Mouse (Mus musculus) frontal cortex, adult (tissue): ENCODE results near the gene Prokr2.
"Not testable (repeated sequence)": the region's sequence is repeated elsewhere in the genome, so short reads cannot be mapped to it uniquely, and the experiment has no call there.

Experiments used
- ATAC-seq: cut with Nextera tagmentation; 2 replicates; pipeline ENCODE4 v1.9.2; 2017; ENCODE audit warnings: mild to moderate bottlenecking, moderate library complexity, mixed read lengths; ENCODE audit not compliant: low TSS enrichment

The Prokr2 gene

DNA sequence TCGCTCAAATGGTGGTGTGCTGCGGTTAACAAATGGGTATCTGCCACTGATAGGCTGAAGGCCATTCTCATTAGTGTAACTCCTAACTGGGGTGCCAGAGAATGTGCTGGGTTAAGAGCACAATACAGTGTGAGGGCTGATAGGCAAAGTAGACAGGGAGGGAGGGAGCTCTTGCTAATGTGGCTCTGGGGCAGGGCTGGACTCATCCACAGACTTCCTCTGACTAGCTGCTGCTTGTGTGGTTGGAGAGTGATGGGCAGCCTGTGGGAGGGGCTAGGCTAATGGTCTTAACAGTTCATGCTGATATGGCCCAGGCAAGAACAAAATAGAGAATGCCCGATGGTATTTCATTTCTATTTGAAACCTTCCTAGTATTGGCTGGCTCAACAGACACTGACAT is 44.0 kb downstream of the Prokr2 start:
- ATAC-seq: no peak

DNA sequence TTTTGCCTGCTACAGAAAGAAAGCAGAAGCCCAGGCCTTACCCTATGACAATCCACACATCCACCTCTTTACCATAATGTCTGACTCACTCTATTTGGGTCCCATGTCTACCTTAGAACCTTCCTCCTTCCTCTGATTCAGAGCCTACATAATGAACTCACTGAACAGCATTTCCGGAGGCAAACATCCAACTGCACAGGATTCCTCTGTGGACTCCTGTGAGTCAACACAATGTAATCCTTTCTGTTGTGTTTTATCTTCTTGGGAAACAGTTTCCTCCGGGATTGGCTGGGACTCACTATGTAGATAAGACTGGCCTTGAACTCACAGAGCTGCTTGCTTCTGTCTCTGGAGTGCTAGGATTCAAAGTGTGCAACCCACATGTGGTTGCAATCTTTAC is 44.9 kb downstream of the Prokr2 start:
- no peak for ATAC-seq

DNA sequence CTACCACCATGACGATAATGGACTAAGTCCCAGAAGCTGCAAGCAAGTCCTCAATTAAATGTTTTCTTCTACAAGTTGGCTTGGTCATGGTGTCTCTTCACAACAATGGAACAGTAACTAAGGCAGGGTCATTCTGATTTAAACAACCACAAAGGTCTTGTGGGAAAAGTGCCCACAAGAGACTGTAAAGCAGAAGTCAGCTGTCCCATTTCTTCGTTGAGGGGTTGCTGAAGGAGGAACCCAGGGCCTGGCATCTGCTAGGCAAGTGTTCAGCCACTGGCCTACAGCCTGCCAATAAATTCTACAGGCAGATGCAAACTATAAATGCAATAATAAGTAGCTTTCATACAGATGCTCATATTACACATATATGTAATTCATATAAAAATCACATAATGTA is 48.0 kb downstream of the Prokr2 start:
- ATAC-seq: no peak

DNA sequence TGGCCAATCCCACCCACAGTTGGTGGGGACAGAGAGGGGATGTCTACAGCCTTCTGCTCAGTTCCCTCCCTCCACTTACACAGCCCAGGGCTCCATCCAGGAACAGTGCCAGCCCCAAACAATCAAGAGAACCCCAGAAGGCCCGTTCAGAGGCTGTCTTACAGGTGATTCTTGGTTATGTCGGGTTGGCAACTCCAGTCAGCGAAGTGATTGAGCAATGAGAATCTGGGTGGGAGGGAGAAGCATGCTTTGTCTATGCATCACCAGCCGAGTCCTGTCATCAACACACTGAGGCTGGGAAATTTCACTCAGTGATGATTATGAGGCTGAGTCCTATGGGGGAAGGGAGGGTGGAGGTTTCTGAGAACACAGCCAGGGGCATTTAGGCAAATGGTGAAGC is 61.7 kb downstream of the Prokr2 start:
- ATAC-seq: no peak

DNA sequence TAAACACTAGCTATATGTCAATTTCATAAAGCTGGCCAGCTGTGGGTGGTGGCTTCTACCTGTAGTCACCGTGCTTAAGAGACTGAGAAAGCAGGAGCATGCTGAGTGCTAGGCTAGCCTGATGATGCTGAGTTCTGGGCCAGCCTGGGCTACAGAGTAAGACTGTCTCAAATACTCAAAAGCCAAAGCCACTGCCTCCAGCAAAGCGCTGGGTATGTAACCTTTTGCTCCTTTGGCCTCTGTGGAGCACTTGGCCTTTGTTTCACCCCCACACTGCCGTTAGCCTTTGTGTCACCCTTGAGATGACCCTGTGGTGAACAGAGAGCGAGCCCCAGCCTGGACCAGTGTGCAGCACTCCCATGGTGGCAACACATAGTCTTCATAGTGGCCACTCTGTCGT is 64.7 kb downstream of the Prokr2 start:
- ATAC-seq: no peak

DNA sequence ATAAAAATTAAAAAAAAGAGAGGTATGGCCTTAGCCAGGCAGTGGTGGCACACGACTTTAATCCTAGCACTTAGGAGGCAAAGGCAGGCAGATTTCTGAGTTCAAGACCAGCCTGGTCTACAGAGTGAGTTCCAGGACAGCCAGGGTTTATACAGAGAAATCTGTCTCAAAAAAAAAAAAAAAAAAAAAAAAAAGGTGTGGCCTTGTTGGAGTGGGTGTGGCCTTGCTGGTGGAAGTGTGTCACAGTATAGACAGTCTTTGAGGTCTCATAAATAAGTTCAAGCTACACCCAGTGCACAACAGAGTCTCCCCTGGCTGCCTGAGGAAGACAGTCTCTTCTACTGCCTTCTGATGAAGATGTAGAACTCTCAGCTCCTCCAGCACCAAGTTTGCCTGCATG is 68.1 kb downstream of the Prokr2 start:
- ATAC-seq: no peak

DNA sequence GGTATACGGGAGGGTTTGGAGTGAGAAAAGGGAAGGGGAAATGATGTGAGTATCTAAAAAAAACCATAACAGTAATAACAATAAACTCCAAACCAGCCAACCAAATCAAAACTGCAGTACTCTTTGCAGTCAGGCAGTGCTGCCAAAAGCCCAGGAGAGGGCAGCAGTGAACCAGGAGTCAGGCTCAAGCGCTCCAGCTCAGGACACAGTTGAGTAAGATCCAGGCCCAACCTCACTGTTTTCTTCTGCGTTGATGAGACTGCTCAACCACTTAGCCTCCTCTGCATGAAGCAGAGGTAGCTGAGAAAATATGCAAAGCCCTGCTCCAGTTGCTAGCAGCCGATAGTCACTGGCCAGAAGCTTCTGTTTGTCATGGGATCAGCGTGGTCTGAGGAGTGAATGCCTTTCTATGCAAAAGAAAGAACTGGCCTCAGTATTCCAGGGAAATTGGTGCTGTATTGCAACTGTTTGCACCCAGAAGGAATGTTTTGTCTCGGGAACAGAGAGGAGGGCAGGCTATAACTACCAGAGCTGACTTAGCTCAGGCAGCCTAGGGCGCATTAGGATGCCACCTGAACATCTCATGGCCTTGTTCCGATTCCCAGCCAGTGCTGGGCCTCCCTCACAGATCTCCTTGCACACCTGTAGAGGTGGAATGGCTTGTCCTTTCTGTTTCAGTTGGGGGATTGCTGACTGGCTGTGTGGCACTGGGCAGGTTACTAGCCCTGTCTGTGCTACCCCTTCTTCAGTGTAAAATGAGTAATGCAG is 69.0 kb downstream of the Prokr2 start:
- peak; percentile 98 for ATAC-seq

DNA sequence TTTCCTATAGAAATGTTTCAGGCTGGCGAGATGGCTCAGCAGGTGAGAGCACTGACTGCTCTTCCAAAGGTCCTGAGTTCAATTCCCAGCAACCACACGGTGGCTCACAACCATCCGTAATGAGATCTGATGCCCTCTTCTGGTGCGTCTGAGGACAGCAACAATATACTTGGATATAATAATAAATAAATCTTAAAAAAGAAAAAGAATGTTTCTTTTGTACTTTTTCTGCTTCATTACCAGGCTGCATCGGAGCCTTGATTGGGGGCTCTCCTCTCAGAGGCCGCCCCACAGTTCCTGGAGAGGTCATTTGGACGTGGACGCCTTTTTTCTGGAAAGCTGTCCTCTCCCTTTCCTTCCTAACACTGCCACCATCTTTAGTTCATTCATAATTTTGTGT is 71.2 kb downstream of the Prokr2 start:
- ATAC-seq: not testable (repeated sequence)

DNA sequence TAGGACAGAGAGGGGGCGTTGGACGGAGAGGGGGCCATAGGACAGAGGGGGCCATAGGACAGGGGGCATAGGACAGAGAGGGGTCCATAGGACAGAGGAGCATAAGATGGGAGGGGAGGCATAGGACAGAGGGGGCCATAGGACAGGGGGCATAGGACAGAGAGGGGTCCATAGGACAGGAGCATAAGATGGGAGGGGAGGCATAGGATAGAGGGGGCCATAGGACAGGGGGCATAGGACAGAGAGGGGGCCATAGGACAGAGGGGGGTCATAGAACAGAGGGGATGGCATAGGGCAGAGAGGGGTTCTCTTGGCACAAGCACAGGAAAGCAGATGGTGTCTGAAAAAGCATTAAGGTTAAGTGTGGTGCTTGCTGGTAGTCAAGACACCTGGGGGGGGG is 71.7 kb downstream of the Prokr2 start:
- no peak for ATAC-seq

DNA sequence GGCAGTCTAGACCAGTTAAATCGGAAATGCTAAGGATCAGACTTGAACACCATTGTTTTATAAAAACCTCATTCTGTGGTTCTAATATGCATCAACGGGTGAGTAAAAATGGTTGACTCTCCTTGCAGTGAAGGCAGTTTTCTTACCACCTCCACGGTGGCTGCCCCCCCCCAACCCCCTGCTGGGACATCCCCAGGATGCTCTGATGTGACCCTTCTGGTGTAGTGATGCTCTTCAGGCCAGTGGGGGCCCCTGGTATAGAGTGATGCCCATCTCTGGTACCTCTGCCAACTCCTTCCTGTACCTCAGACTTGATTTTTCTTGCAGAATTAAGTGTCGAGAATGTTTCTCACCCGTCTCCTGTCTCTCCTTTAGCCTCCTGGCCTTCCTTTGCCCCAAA is 72.6 kb downstream of the Prokr2 start:
- no peak for ATAC-seq

DNA sequence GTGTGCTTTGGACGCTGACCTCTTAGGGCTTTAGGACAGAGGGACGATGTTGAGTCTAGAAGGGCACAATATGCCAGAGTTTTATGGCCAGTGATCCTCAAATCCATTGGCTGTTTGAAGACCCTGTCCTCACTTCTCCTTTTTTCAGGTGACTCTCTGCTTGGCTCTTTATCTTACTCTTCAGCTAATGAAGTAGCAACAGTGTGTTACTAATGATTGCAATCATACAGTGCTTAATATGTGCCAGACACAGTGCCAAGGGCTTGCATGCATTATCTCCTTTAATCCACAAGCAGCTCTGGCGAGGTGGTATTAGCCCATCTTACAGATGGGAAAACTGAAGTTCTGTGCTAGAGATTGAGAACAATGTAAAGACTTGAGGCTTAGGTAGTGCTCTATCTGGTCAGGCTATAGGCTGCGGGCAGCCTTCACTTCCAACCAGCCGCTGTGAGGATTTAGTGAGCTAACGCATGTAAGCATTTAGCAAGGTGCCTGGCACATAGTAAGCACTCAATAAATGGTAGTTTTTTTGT is 75.8 kb downstream of the Prokr2 start:
- ATAC-seq: no peak

DNA sequence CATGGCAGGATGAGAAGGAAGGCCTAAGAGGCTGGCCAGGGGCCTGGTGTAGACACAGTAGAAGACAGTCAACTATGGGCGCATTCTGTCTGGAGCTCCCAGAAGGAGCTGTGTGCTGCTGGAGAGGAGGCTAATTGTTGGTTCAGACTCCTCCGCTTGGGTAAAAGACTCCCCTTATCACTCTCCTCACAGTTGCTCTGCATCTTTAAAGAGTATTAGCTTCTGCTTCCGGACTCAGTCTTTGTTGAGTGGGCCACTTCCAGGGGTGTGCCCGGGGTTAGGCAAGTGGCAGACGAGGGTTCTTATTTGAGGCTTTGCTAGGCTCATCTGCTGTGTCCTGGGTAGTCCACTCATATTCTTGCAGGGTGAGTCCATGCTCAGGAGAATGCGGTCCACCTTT is 76.4 kb downstream of the Prokr2 start:
- ATAC-seq: no peak

DNA sequence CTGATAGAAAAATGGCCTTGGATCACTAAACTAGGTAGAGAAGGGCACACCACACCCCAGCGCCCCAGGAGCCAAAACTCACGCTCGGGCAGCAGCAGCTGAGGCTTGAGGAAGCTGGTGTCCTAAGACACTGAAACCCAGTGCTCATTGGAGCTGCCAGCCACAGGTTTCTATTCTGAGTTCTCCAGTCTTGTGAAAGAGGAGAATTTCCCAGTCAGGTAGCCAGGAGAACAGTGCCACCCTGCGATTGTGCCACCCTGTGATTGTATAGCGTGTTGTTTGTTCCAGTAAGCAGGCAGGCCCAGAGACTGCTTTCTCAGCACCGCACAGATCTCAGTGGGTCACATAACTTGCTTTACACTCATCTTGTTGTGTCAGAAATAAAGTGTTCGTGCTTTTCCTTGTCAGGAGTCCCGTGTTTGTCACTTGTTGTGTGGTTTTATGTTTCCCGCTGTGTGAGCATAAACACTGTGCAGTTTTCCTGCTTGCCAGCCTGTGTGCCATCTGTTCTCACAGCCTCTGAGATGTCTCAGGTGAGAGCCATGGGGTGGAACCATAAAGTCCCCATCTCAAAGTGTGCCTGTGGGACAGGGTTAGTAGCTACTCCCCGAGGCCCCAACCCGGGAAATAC is 77.9 kb downstream of the Prokr2 start:
- no peak for ATAC-seq

DNA sequence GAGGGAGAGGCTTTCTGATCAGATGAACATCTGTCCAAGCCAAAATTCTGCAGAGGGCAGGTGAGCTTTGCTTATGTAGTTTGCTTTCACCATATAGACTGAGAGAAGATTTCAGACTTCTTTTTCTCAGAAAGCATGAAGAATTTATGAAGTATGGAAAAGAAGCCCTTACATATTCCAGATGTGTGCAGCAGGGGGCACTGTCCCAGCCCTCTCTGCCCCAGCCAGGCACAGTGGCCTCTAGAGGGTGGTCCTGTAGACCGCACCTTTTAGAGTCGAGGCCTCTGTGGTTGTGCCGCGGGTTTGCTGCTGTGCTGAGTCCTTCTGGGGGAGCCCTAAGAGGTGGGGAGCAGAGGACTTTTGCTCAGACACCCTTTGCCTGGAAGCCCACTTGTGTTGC is 79.3 kb downstream of the Prokr2 start:
- no peak; the same call in 1 of the 2 replicates for ATAC-seq

DNA sequence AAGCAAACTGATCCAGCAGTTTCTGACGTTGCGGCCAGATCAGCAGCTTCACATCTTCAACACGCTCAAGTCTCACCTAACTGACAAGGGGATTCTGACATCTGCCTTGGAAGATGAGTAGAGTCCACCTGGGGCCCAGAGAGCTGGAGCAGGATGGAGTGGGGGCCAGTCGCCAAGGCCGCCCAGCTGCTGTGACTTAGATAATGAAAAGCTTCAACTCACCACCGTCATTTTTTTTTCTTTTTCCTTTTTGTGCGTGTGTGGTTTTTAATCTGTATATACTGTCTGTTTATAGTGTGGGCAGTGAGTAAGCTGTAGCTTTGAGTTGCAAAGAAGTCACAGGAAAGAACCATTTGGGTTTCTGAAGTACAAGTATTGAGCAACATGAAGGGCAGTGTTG is 80.1 kb downstream of the Prokr2 start:
- no peak for ATAC-seq

DNA sequence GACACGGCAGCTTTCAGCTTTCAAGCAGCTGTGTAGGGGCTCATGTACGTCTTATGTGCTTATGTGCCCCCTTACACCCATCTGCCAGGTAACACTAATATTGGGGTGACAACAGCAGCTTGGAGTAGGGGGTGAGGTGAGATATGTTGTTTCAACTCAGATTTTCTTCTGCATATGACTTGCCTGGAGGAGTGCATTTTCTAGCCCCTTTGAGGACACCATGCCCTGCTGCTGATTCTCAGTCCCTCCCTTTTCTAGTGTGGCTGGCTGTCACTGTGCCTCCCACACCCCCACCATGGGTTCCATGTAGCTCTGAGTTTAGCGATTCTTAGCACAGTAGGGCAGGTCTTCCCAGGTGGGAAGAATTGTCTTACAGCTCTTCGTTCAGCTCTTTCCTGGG is 83.8 kb downstream of the Prokr2 start:
- ATAC-seq: no peak

DNA sequence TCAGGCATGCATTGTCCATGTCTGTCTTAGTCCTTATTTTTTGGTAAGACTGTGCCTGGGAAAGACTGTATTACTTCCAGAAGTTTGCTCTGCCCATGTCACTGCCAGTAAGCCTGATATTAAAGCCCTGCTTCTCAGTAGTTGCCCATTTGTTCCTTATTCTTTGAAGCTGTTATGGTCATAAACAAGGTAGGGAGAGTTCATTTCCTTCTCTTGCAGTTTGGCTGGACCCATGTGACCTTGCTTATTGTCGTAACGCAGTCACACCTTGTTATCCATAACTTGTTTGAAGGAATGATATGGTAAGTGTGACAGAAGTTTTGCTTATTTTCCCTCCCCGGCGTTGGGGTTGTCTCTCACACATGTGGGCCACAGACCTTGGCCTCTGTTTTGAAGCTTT is 87.0 kb downstream of the Prokr2 start:
- no peak for ATAC-seq

DNA sequence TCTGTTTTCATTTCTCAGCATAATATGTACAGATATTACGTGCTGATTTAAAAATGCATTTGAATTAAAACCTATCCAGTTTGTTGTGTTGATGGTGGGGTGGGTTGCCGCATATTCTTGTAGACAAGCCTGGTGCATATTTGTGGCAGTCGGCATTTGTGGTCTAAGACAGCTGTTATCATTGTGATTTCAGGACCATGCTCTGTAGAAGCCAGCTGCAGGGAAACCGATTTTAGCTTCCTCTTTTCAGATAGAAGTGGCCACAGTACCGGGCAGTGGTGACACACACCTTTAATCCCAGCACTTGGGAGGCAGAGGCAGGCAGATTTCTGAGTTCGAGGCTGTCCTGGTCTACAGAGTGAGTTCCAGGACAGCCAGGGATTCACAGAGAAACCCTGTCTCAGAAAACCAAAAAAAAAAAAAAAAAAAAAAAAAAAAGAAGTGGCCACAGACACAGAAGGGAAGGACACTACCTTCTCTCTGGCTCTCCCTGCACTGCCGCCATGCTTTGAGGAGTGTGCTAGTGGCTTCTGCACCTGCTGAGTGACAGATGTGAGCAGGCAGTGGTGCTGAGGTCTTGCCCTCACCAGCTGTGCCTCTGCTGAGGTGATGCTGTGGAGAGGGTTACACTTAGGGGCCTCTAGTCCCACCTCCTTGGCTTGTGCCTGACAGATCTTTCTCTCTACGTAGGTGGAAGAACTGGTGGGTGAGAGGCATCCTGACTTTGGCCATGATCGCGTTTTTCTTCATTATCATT is 91.4 kb downstream of the Prokr2 start:
- ATAC-seq: no peak

DNA sequence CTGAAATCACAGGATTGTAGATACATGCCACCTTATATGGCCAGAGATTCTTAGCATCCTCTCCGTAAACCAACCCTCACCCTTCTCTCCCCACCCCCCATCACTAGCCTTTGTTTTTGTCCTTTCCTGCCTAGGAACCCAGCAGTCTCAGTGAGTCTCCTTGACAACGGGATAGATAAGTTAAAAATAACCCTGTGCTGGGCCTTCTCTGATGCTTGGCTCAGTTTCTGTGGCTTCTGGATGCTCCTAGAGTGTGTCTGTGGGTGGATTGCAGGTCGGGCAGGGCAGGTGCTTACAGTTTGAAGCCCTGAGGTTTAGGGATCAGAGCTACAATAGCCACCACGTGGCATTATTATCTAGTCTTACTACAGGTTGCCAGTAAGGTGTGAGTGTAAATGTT is 93.2 kb downstream of the Prokr2 start:
- ATAC-seq: peak; percentile 68

DNA sequence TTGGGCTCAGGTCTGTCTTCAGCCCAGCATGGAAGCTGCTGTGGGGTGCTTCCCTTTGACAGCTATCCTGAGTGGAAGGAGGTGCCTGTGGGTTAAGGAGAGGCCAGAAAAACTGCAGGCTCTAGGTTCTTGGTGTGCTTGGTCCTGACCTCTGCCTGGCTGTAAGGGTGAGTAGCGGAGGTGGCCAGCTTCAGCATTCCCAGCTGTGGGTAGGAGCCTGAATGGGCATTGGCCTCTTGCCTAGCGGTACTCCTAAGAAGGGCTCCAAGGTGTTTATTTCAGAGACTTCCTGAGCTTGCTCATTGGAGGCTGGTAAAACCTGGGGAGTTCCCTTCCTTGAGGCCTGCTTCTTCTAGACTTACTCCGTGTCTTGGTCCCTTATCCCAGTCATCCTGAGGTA is 94.0 kb downstream of the Prokr2 start:
- peak; percentile 5; the same call in 1 of the 2 replicates for ATAC-seq

DNA sequence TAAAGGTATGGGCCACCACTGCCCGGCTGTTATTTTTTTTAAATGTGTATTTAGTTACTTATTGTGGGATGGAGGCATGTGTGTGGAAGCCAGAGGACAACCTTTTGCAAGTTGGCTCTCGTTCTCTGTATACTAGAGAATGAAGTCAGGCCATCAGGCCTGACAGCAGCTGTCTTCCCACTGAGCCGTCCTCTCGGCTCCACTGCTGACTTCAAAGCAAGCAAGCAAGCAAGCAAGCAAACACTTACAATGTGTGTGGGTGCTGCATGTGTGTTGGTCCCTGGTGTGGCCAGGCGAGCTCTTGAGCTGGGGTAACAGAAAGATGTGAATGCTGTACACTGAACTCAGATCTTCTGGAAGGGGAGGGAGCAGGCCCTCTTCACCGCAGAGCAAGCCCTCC is 94.4 kb downstream of the Prokr2 start:
- ATAC-seq: peak; percentile 54

DNA sequence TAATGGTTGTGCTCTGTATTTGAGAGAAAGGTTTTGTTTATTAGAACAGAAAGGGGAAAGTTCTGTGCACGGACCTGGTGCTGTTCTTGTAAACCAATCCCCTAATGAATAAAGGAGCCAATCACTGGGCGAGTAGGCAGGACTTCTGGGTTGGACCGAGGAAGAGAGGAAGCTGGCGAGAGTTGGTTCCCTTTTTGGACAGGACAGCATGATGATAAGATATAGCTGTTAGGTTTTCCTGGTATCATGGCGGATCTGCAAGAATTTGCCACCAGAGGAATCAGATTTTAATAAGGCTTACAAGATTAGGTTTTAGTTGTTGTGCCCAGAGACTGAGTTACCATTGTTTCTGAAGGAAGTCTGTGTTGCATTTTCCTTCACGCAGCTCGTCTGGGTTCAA is 96.0 kb downstream of the Prokr2 start:
- not testable (repeated sequence) for ATAC-seq
